23 mouse cellular contexts compared by ENCODE assay signal in genomic region chr7:107694254-107694947, GRCm38 (mm10).
DNase-seq lines count a peak whose midpoint lies in the region; ATAC-seq and TF ChIP-seq lines count a peak whose summit lies in the region.
"Had no signal": no experiment of that assay in that cellular context is flagged by ENCODE, and none has a peak within 500 bp of the region (broad histone marks: within the 10 kb centered on the region; RNA-seq: fewer than 3 reads in every experiment).

No protein-coding gene starts in this region.

- no peak overlapping the region for H3K27ac ChIP-seq in hindbrain, embryonic 11.5 days (ENCODE audit: low read depth, low read length)
- H3K27ac ChIP-seq in hindbrain, embryonic 14.5 days, result no peak overlapping the region
- peak overlapping the region; percentile 4; the same call in 1 of the 2 replicates for H3K27ac ChIP-seq in stomach, embryonic 14.5 days (ENCODE audit: low read length)
- no peak overlapping the region for H3K27ac ChIP-seq in stomach, postnatal 0 days (replicated peaks)
- no peak overlapping the region for H3K27ac ChIP-seq in midbrain, embryonic 15.5 days
- H3K27ac ChIP-seq: kidney, postnatal 0 days; liver, embryonic 15.5 days; stomach, embryonic 15.5 days had no signal

- no peak for TF ChIP-seq EP300 in stomach, postnatal 0 days (optimal IDR thresholded peaks at IDR 0.05)

- 65% methylated on average over 10 of the region's 10 CpGs for WGBS in hindbrain, embryonic 11.5 days
- 45% methylated on average over 10 of the region's 10 CpGs for WGBS in hindbrain, embryonic 14.5 days
- WGBS in stomach, embryonic 14.5 days, result 67% methylated on average over 10 of the region's 10 CpGs
- 65% methylated on average over 10 of the region's 10 CpGs for WGBS in stomach, postnatal 0 days
- WGBS in midbrain, embryonic 15.5 days, result 42% methylated on average over 10 of the region's 10 CpGs
- WGBS in lung, adult 2 months, result 68% methylated on average over 10 of the region's 10 CpGs

- peaks cover 6% of the 10 kb centered on the region; the same call in 1 of the 2 replicates for H3K27me3 ChIP-seq in hindbrain, embryonic 11.5 days (ENCODE audit: control insufficient read depth, insufficient read depth, low read length)
- peaks cover 60% of the 10 kb centered on the region for H3K27me3 ChIP-seq in hindbrain, embryonic 14.5 days (ENCODE audit: control insufficient read depth, insufficient read depth, low read length)
- no peaks in the 10 kb centered on the region for H3K27me3 ChIP-seq in stomach, embryonic 14.5 days (ENCODE audit: control insufficient read depth, insufficient read depth, low read length)
- H3K27me3 ChIP-seq in stomach, postnatal 0 days (ENCODE audit: control insufficient read depth, insufficient read depth, low read length), result no peaks in the 10 kb centered on the region
- H3K27me3 ChIP-seq in midbrain, embryonic 15.5 days (replicated peaks), result no peaks in the 10 kb centered on the region
- H3K27me3 ChIP-seq: embryonic facial prominence, embryonic 12.5 days; heart, embryonic 12.5 days; liver, embryonic 15.5 days; Patski; stomach, embryonic 15.5 days had no signal

- TF ChIP-seq CTCF in stomach, postnatal 0 days (IDR thresholded peaks at IDR 0.05; ENCODE audit: low read depth), result no peak
- TF ChIP-seq CTCF in lung, adult 2 months (IDR thresholded peaks at IDR 0.05; ENCODE audit: insufficient read depth, low read length), result no peak

- no peak overlapping the region for H3K4me3 ChIP-seq in hindbrain, embryonic 11.5 days (ENCODE audit: low read depth, low read length)
- H3K4me3 ChIP-seq in hindbrain, embryonic 14.5 days (replicated peaks; ENCODE audit: low read length), result no peak overlapping the region
- no peak overlapping the region for H3K4me3 ChIP-seq in stomach, embryonic 14.5 days (ENCODE audit: low read depth, low read length)
- no peak overlapping the region for H3K4me3 ChIP-seq in stomach, postnatal 0 days (ENCODE audit: low read depth, low read length)
- H3K4me3 ChIP-seq in midbrain, embryonic 15.5 days, result no peak overlapping the region
- no peak overlapping the region for H3K4me3 ChIP-seq in lung, adult 2 months (replicated peaks; ENCODE audit: extremely low read depth, low read depth, low read length)
- H3K4me3 ChIP-seq: embryonic facial prominence, embryonic 12.5 days; erythroblast, embryonic 14.5 days; heart, embryonic 12.5 days; liver, embryonic 15.5 days; stomach, embryonic 15.5 days had no signal

- peak; percentile 52 for ATAC-seq in hindbrain, embryonic 11.5 days (ENCODE audit: low FRiP score)
- no peak for ATAC-seq in hindbrain, embryonic 14.5 days (ENCODE audit: low FRiP score)
- no peak for ATAC-seq in stomach, embryonic 14.5 days (ENCODE audit: insufficient number of reproducible peaks, insufficient read depth, low FRiP score, low read depth)
- ATAC-seq in stomach, postnatal 0 days (ENCODE audit: low FRiP score, low TSS enrichment), result no peak
- 0 out of 2 replicates have a peak, but pooled peaks have one; percentile 60 for ATAC-seq in midbrain, embryonic 15.5 days (replicated peaks)
- ATAC-seq: Patski had no signal

- H3K9ac ChIP-seq in hindbrain, embryonic 11.5 days (ENCODE audit: low read depth, low read length), result no peak overlapping the region
- no peak overlapping the region for H3K9ac ChIP-seq in hindbrain, embryonic 14.5 days
- no peak overlapping the region for H3K9ac ChIP-seq in stomach, embryonic 14.5 days (replicated peaks; ENCODE audit: low read depth, low read length)
- no peak overlapping the region for H3K9ac ChIP-seq in stomach, postnatal 0 days (ENCODE audit: low read length)
- H3K9ac ChIP-seq in midbrain, embryonic 15.5 days, result no peak overlapping the region
- H3K9ac ChIP-seq: embryonic facial prominence, embryonic 12.5 days; heart, embryonic 12.5 days; liver, embryonic 15.5 days; stomach, embryonic 15.5 days had no signal

- H3K9me3 ChIP-seq in hindbrain, embryonic 11.5 days (ENCODE audit: control insufficient read depth, low read length), result no peaks in the 10 kb centered on the region
- H3K9me3 ChIP-seq in hindbrain, embryonic 14.5 days (ENCODE audit: control insufficient read depth, low read length), result no peaks in the 10 kb centered on the region
- no peaks in the 10 kb centered on the region for H3K9me3 ChIP-seq in stomach, embryonic 14.5 days (ENCODE audit: control insufficient read depth, low read depth, low read length)
- H3K9me3 ChIP-seq in stomach, postnatal 0 days (ENCODE audit: control insufficient read depth, low read length), result no peaks in the 10 kb centered on the region
- H3K9me3 ChIP-seq in midbrain, embryonic 15.5 days, result no peaks in the 10 kb centered on the region
- H3K9me3 ChIP-seq: embryonic facial prominence, embryonic 12.5 days; heart, embryonic 12.5 days; liver, embryonic 15.5 days; stomach, embryonic 15.5 days had no signal

- no peaks in the 10 kb centered on the region for H3K36me3 ChIP-seq in hindbrain, embryonic 11.5 days (ENCODE audit: control insufficient read depth, insufficient read depth, low read length)
- H3K36me3 ChIP-seq in hindbrain, embryonic 14.5 days (replicated peaks; ENCODE audit: control insufficient read depth, insufficient read depth), result no peaks in the 10 kb centered on the region
- no peaks in the 10 kb centered on the region for H3K36me3 ChIP-seq in stomach, embryonic 14.5 days (ENCODE audit: control insufficient read depth, insufficient read depth, low read length)
- H3K36me3 ChIP-seq in stomach, postnatal 0 days (ENCODE audit: control insufficient read depth, insufficient read depth, low read length), result no peaks in the 10 kb centered on the region
- H3K36me3 ChIP-seq in midbrain, embryonic 15.5 days (replicated peaks), result no peaks in the 10 kb centered on the region
- H3K36me3 ChIP-seq: embryonic facial prominence, embryonic 12.5 days; liver, embryonic 15.5 days; stomach, embryonic 15.5 days had no signal

- no peak for TF ChIP-seq POLR2A in lung, adult 2 months (IDR thresholded peaks at IDR 0.05; ENCODE audit: borderline replicate concordance, extremely low read depth, low read depth, low read length)

- H3K4me2 ChIP-seq in hindbrain, embryonic 11.5 days (replicated peaks; ENCODE audit: low read depth, low read length), result no peak overlapping the region
- no peak overlapping the region for H3K4me2 ChIP-seq in hindbrain, embryonic 14.5 days (replicated peaks)
- no peak overlapping the region for H3K4me2 ChIP-seq in stomach, embryonic 14.5 days (replicated peaks; ENCODE audit: low read depth, low read length)
- H3K4me2 ChIP-seq in stomach, postnatal 0 days (replicated peaks; ENCODE audit: low read depth), result no peak overlapping the region
- no peak overlapping the region for H3K4me2 ChIP-seq in midbrain, embryonic 15.5 days
- H3K4me2 ChIP-seq: embryonic facial prominence, embryonic 12.5 days; heart, embryonic 12.5 days; liver, embryonic 15.5 days; stomach, embryonic 15.5 days had no signal

- no peaks in the 10 kb centered on the region for H3K4me1 ChIP-seq in hindbrain, embryonic 11.5 days (replicated peaks; ENCODE audit: control insufficient read depth, insufficient read depth, low read length)
- H3K4me1 ChIP-seq in hindbrain, embryonic 14.5 days (replicated peaks; ENCODE audit: control insufficient read depth, insufficient read depth, low read length), result no peaks in the 10 kb centered on the region; the same call in 1 of the 2 replicates
- peaks cover 11% of the 10 kb centered on the region; the same call in 1 of the 2 replicates for H3K4me1 ChIP-seq in stomach, embryonic 14.5 days (ENCODE audit: control insufficient read depth, insufficient read depth, low read length)
- H3K4me1 ChIP-seq in stomach, postnatal 0 days (replicated peaks; ENCODE audit: control insufficient read depth, insufficient read depth), result 0 out of 2 replicates have a peak, but pooled peaks cover 2% of the 10 kb centered on the region
- H3K4me1 ChIP-seq in midbrain, embryonic 15.5 days, result no peaks in the 10 kb centered on the region
- no peaks in the 10 kb centered on the region; the same call in none of the 2 replicates for H3K4me1 ChIP-seq in lung, adult 2 months (ENCODE audit: control insufficient read depth, insufficient read depth, low read length)
- H3K4me1 ChIP-seq: liver, embryonic 15.5 days had no signal

- DNase-seq in hindbrain, embryonic 11.5 days (ENCODE audit: low spot score), result peak; percentile 25
- no peak for DNase-seq in hindbrain, embryonic 14.5 days (ENCODE audit: low spot score)
- DNase-seq in stomach, postnatal 0 days (ENCODE audit: low spot score), result no peak
- no peak for DNase-seq in lung, adult 2 months
- no peak for DNase-seq in spleen, adult 18-20 months
- DNase-seq: adrenal gland, adult 8-10 months; cerebellum, adult 9-11 months; gastrocnemius, postnatal 10 days; heart, adult 11 months; heart, postnatal 14 days; kidney, adult 18-20 months; layer of hippocampus, postnatal 36 days; lung, postnatal 10 days; thymus, adult 2 months had no signal

Comparison
In these comparisons a context has a peak if more than half of its experiments do, and no peak if none do; other contexts are left out.
1. ATAC-seq: peak in hindbrain, embryonic 11.5 days (single experiment) and midbrain, embryonic 15.5 days (single experiment); none in hindbrain, embryonic 14.5 days (single experiment), stomach, embryonic 14.5 days (single experiment) and stomach, postnatal 0 days (single experiment).